Mouse (Mus musculus): ENCODE measurements around the gene Rpl32. TPM values are rescaled to one million over a fixed set of nuclear protein-coding genes. Genes with fewer than 3 reads are reported as not detected.

Rpl32 gene
- polyA plus RNA-seq, 2 experiments = 1,510 to 1,878 TPM

DNA sequence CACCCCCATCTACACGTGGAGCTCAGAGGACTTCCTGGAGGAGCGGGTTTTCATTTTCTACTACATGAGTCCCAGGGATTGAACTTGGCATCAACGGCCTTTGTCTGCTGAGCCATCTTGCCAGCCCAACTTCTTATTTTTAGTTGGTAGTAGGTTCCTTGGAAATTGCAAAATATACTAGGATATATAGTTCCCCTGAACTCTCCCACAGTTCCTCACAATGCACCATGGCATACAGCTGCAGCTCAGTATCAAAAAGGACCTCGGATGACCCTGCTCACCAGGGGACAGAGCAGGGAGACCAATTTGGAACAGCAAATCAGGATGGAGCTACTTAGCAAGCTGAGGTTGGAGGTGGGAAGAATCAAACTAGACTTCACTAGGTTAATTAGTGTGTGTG is 6.5 kb upstream of the Rpl32 start:
- 56% methylated on average over 4 of the region's 4 CpGs for WGBS (ENCODE audit: insufficient replicate concordance)
- ATAC-seq (ENCODE audit: insufficient read depth) (no peak), DNase-seq (ENCODE audit: low read depth in 3 of 3, low spot score in 3 of 3) (no peak)
- Histone ChIP-seq H3K9me3 (ENCODE audit: control insufficient read depth, low read length) (no peaks in the 10 kb centered on the region), H3K4me3 (ENCODE audit: insufficient read depth in 1 of 2, low read depth in 2 of 2, low read length in 2 of 2) (no peak overlapping the region), H3K9ac (replicated peaks) (no peak overlapping the region), H3K36me3 (replicated peaks; ENCODE audit: control insufficient read depth, insufficient read depth, low read depth) (no peaks in the 10 kb centered on the region), H3K4me1 (replicated peaks; ENCODE audit: control insufficient read depth in 2 of 2, insufficient read depth in 2 of 2, low read length in 1 of 2) (peaks cover 11 to 16% of the 10 kb centered on the region in 2 experiments), H3K4me2 (ENCODE audit: low read depth) (no peak overlapping the region), H3K27ac (no peak overlapping the region), H3K27me3 (ENCODE audit: control insufficient read depth, insufficient read depth, low read length) (no peaks in the 10 kb centered on the region)
- TF ChIP-seq CTCF (IDR thresholded peaks at IDR 0.05; ENCODE audit: low read depth) (no peak), EP300 (IDR thresholded peaks at IDR 0.05; ENCODE audit: low read depth) (no peak)

GRCm38 (mm10) chr6:115814104-115814503 is 5.6 kb upstream of the Rpl32 start:
- Histone ChIP-seq H3K4me3 (ENCODE audit: insufficient read depth in 1 of 2, low read depth in 2 of 2, low read length in 2 of 2) (no peak overlapping the region), H3K4me2 (ENCODE audit: low read depth) (peak overlapping the region; percentile 32), H3K4me1 (replicated peaks; ENCODE audit: control insufficient read depth in 2 of 2, insufficient read depth in 2 of 2, low read length in 1 of 2) (peaks cover 5 to 12% of the 10 kb centered on the region in 2 experiments; a peak in 3 of 4 replicates), H3K9ac (replicated peaks) (no peak overlapping the region), H3K9me3 (ENCODE audit: control insufficient read depth, low read length) (no peaks in the 10 kb centered on the region), H3K36me3 (replicated peaks; ENCODE audit: control insufficient read depth, insufficient read depth, low read depth) (no peaks in the 10 kb centered on the region), H3K27me3 (ENCODE audit: control insufficient read depth, insufficient read depth, low read length) (no peaks in the 10 kb centered on the region), H3K27ac (no peak overlapping the region)
- peak; percentile 19; the same call in 1 of the 2 replicates for TF ChIP-seq EP300 (IDR thresholded peaks at IDR 0.05; ENCODE audit: low read depth)
- peak; percentile 90 for TF ChIP-seq CTCF (IDR thresholded peaks at IDR 0.05; ENCODE audit: low read depth)
- peak; percentile 72 for ATAC-seq (ENCODE audit: insufficient read depth)
- DNase-seq (ENCODE audit: low read depth in 3 of 3, low spot score in 3 of 3) = peak; percentile 52 to 69 (median 68)
- WGBS (ENCODE audit: insufficient replicate concordance) = 9% methylated on average over 4 of the region's 4 CpGs

- no peaks in the 10 kb centered on the region for H3K9me3 ChIP-seq (ENCODE audit: control insufficient read depth, low read length)
Measured at GRCm38 (mm10) chr6:115811606-115812005, 3.1 kb upstream of the Rpl32 start.

DNA sequence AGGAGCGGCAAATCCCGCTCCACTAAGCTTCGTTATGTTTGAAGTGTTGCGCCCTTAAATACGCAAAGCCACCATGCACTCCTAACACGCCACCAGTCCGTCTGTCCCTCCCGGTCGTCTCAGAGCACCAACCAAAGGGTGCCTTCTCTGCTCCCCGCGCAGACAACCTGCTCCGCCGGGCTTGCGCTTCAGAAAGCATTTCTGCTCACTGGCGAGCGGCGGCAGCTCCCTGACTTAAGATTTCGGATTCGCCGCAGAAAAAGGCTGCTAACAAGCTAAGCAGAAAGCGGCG is 405 bp downstream of the Rpl32 start:
- WGBS (ENCODE audit: insufficient replicate concordance) = under 1% methylated on average over 22 of the region's 22 CpGs
- Histone ChIP-seq H3K27ac (peak overlapping the region; percentile 76), H3K27me3 (ENCODE audit: control insufficient read depth, insufficient read depth, low read length) (no peaks in the 10 kb centered on the region), H3K9ac (replicated peaks) (peak overlapping the region; percentile 97), H3K36me3 (replicated peaks; ENCODE audit: control insufficient read depth, insufficient read depth, low read depth) (peaks cover 31% of the 10 kb centered on the region), H3K4me1 (replicated peaks; ENCODE audit: control insufficient read depth in 2 of 2, insufficient read depth in 2 of 2, low read length in 1 of 2) (peaks cover 0 to 13% of the 10 kb centered on the region in 2 experiments; a peak in 2 of 4 replicates), H3K4me2 (ENCODE audit: low read depth) (peak overlapping the region; percentile 81), H3K4me3 (ENCODE audit: insufficient read depth in 1 of 2, low read depth in 2 of 2, low read length in 2 of 2) (peak overlapping the region; percentile 93 to 97), H3K9me3 (ENCODE audit: control insufficient read depth, low read length) (no peaks in the 10 kb centered on the region)
- ATAC-seq (ENCODE audit: insufficient read depth) = peak; percentile 24; the same call in 1 of the 2 replicates
- no peak for TF ChIP-seq EP300 (IDR thresholded peaks at IDR 0.05; ENCODE audit: low read depth)
- no peak for TF ChIP-seq CTCF (IDR thresholded peaks at IDR 0.05; ENCODE audit: low read depth)
- no peak for DNase-seq (ENCODE audit: low read depth in 3 of 3, low spot score in 3 of 3)

More at GRCm38 (mm10) chr6:115811606-115812005, 3.1 kb upstream of the Rpl32 start:
- Histone ChIP-seq H3K4me1 (replicated peaks; ENCODE audit: control insufficient read depth in 2 of 2, insufficient read depth in 2 of 2, low read length in 1 of 2) (peaks cover 5 to 19% of the 10 kb centered on the region in 2 experiments; a peak in 3 of 4 replicates), H3K36me3 (replicated peaks; ENCODE audit: control insufficient read depth, insufficient read depth, low read depth) (peaks cover 9% of the 10 kb centered on the region), H3K9ac (replicated peaks) (no peak overlapping the region), H3K27me3 (ENCODE audit: control insufficient read depth, insufficient read depth, low read length) (no peaks in the 10 kb centered on the region), H3K4me3 (ENCODE audit: insufficient read depth in 1 of 2, low read depth in 2 of 2, low read length in 2 of 2) (no peak overlapping the region), H3K27ac (no peak overlapping the region), H3K4me2 (ENCODE audit: low read depth) (no peak overlapping the region)
- DNase-seq (ENCODE audit: low read depth in 3 of 3, low spot score in 3 of 3) = no peak
- 60% methylated on average over 8 of the region's 8 CpGs for WGBS (ENCODE audit: insufficient replicate concordance)
- no peak for ATAC-seq (ENCODE audit: insufficient read depth)
- no peak for TF ChIP-seq CTCF (IDR thresholded peaks at IDR 0.05; ENCODE audit: low read depth)
- TF ChIP-seq EP300 (IDR thresholded peaks at IDR 0.05; ENCODE audit: low read depth) = no peak

DNA sequence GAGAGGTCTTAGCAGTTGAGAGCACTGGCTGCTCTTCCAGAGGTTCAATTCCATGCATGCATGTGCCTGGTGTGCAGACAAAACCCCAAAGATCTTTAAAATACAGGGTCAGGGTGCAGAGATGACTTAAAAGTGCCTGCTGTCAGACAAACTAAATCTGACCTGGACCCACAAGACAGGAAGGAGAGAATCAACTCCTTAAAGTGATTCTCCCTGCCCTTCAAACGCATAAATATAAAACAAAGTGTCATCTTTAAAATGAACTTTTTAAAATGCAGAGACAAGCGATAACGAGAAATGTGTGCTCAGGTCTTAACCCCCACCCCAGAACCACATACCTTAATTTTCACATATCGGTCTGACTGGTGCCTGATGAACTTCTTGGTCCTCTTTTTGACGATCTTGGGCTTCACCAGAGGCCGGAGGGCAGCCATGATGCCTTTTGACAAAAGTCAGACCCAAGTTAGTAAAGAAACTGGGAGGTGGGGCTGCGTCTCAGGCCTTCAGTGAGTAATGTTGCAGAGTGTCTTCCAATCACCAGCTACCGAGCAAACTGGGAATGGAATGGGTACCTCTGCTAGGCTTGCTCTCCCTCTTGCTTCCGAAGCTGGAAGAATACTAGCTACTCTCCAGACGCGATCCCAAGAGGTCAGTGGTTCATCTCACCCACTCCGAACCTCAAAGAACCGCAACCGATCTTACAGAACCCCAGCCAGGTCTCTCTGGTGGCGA is 917 bp downstream of the Rpl32 start:
- TF ChIP-seq CTCF (IDR thresholded peaks at IDR 0.05; ENCODE audit: low read depth) = no peak
- TF ChIP-seq EP300 (IDR thresholded peaks at IDR 0.05; ENCODE audit: low read depth) = no peak
- WGBS (ENCODE audit: insufficient replicate concordance) = 1% methylated on average over 15 of the region's 15 CpGs
- peak overlapping the region; percentile 93 to 97 for H3K4me3 ChIP-seq (ENCODE audit: insufficient read depth in 1 of 2, low read depth in 2 of 2, low read length in 2 of 2)
- H3K9me3 ChIP-seq (ENCODE audit: control insufficient read depth, low read length) = no peaks in the 10 kb centered on the region
- DNase-seq (ENCODE audit: low read depth in 3 of 3, low spot score in 3 of 3) (no peak), ATAC-seq (ENCODE audit: insufficient read depth) (no peak)
- peaks cover 0 to 13% of the 10 kb centered on the region in 2 experiments; a peak in 2 of 4 replicates for H3K4me1 ChIP-seq (replicated peaks; ENCODE audit: control insufficient read depth in 2 of 2, insufficient read depth in 2 of 2, low read length in 1 of 2)
- peak overlapping the region; percentile 97 for H3K9ac ChIP-seq (replicated peaks)
- H3K27me3 ChIP-seq (ENCODE audit: control insufficient read depth, insufficient read depth, low read length) = no peaks in the 10 kb centered on the region
- peak overlapping the region; percentile 76 for H3K27ac ChIP-seq
- H3K36me3 ChIP-seq (replicated peaks; ENCODE audit: control insufficient read depth, insufficient read depth, low read depth) = peaks cover 31% of the 10 kb centered on the region
- peak overlapping the region; percentile 81 for H3K4me2 ChIP-seq (ENCODE audit: low read depth)

Data from liver, embryonic 14.5 days (tissue).